Mouse (Mus musculus) CH12.LX (cell line): ENCODE data around the gene Vwce. TPM values are rescaled to one million over a fixed set of nuclear protein-coding genes. Genes with fewer than 3 reads are reported as not detected.

ENCODE experiments used
- DNase-seq: peaks from one replicate; pipeline ENCODE4 v3.0.0-alpha.2; 2013; ENCODE audit errors: extremely low read depth
- H3K27ac ChIP-seq: 2 replicates; pipeline ENCODE4 v1.5.1; 2012; ENCODE audit warnings: low read depth, mild to moderate bottlenecking, control low read depth, moderate library complexity; ENCODE audit not compliant: insufficient read depth
- H3K27me3 ChIP-seq: replicated peaks from 2 replicates; pipeline ENCODE3; 2012; ENCODE audit warnings: inconsistent platforms
- H3K36me3 ChIP-seq, 2 experiments: replicated peaks in 1 of 2; 2 replicates each; pipeline versions ENCODE3 to v1.6.1; 2012; ENCODE audit warnings: inconsistent platforms in 1 of 2, low read length in 1 of 2, mild to moderate bottlenecking in 1 of 2, mixed read lengths in 1 of 2, moderate library complexity in 1 of 2; ENCODE audit not compliant: control insufficient read depth in 1 of 2, insufficient read depth in 1 of 2
- H3K4me1 ChIP-seq, 2 experiments: 2 replicates each; pipeline ENCODE4 v1.6.1; 2012; ENCODE audit warnings: inconsistent platforms in 1 of 2, moderate library complexity in 1 of 2; ENCODE audit not compliant: insufficient read depth in 2 of 2, control insufficient read depth in 1 of 2
- H3K4me2 ChIP-seq: 2 replicates; pipeline ENCODE4 v1.6.1; 2012; ENCODE audit warnings: low read depth, mild to moderate bottlenecking, control low read depth; ENCODE audit not compliant: poor library complexity, insufficient read depth, severe bottlenecking
- H3K4me3 ChIP-seq, 3 experiments: fragments of 150-350 bp in 1 of 3; sonication (generic) in 1 of 3; replicated peaks in 1 of 3; 2 replicates each; pipeline versions ENCODE3 to v1.5.1; 2011 to 2012; ENCODE audit warnings: low read depth in 2 of 3, low read length in 2 of 3, mild to moderate bottlenecking in 2 of 3, moderate library complexity in 2 of 3, control low read depth in 1 of 3, improper control_type of control experiment in 1 of 3, inconsistent platforms in 1 of 3, mixed read lengths in 1 of 3; ENCODE audit not compliant: poor library complexity in 1 of 3
- H3K79me2 ChIP-seq: replicated peaks from 2 replicates; pipeline ENCODE4 v1.6.1; 2012; ENCODE audit warnings: mild to moderate bottlenecking, moderate library complexity; ENCODE audit not compliant: control insufficient read depth, poor library complexity, insufficient read depth, severe bottlenecking; ENCODE audit errors: extremely low read depth
- H3K9ac ChIP-seq: 2 replicates; pipeline ENCODE4 v1.6.1; 2012; ENCODE audit warnings: low read depth, mild to moderate bottlenecking, control low read depth, moderate library complexity; ENCODE audit not compliant: insufficient read depth
- H3K9me3 ChIP-seq: replicated peaks from 2 replicates; pipeline ENCODE3; 2012; ENCODE audit warnings: low read length, inconsistent platforms, mixed read lengths
- BHLHE40 ChIP-seq: IDR thresholded peaks from 2 replicates; pipeline ENCODE4 v1.6.1; 2011; ENCODE audit warnings: mild to moderate bottlenecking, low read depth, low read length, improper control_type of control experiment
- CTCF ChIP-seq, 2 experiments: IDR thresholded peaks in 1 of 2; conservative IDR thresholded peaks in 1 of 2; 2 replicates each; pipeline ENCODE4 v1.5.1; 2011 to 2012; ENCODE audit warnings: low read depth in 2 of 2, low read length in 2 of 2, improper control_type of control experiment in 1 of 2, inconsistent platforms in 1 of 2, mild to moderate bottlenecking in 1 of 2, moderate library complexity in 1 of 2
- ELF1 ChIP-seq: IDR thresholded peaks from 2 replicates; pipeline ENCODE4 v1.6.1; 2014; ENCODE audit warnings: low read depth, mild to moderate bottlenecking, inconsistent platforms, low read length, improper control_type of control experiment
- EP300 ChIP-seq: IDR thresholded peaks from 2 replicates; pipeline ENCODE4 v1.6.1; 2011; ENCODE audit warnings: low read length, improper control_type of control experiment
- ETS1 ChIP-seq: conservative IDR thresholded peaks from 2 replicates; pipeline ENCODE4 v1.6.1; 2012; ENCODE audit warnings: low read depth, mild to moderate bottlenecking, inconsistent platforms, low read length, improper control_type of control experiment, moderate library complexity
- GABPA ChIP-seq: IDR thresholded peaks from 2 replicates; pipeline ENCODE4 v1.6.1; 2012; ENCODE audit warnings: low read depth, low read length, improper control_type of control experiment, inconsistent platforms; ENCODE audit not compliant: insufficient replicate concordance
- HCFC1 ChIP-seq: IDR thresholded peaks from 2 replicates; pipeline ENCODE4 v1.6.1; 2012; ENCODE audit warnings: low read depth, mild to moderate bottlenecking, inconsistent platforms, low read length, improper control_type of control experiment
- IRF4 ChIP-seq: IDR thresholded peaks from 2 replicates; pipeline ENCODE4 v1.6.1; 2014; ENCODE audit warnings: low read depth, mild to moderate bottlenecking, inconsistent platforms, low read length, improper control_type of control experiment
- JUN ChIP-seq: IDR thresholded peaks from 2 replicates; pipeline ENCODE4 v1.6.1; 2011; ENCODE audit warnings: low read depth, mild to moderate bottlenecking, low read length, improper control_type of control experiment, moderate library complexity; ENCODE audit not compliant: insufficient read depth
- KAT2A ChIP-seq: IDR thresholded peaks from 2 replicates; pipeline ENCODE4 v1.6.1; 2012; ENCODE audit warnings: low read length, improper control_type of control experiment, inconsistent platforms; ENCODE audit not compliant: insufficient replicate concordance
- MAFK ChIP-seq: IDR thresholded peaks from 2 replicates; pipeline ENCODE4 v1.6.1; 2011; ENCODE audit warnings: low read length, improper control_type of control experiment; ENCODE audit not compliant: insufficient replicate concordance
- MYC ChIP-seq: IDR thresholded peaks from 2 replicates; pipeline ENCODE4 v1.6.1; 2011; ENCODE audit warnings: low read depth, mild to moderate bottlenecking, improper control_type of control experiment, low read length
- NRF1 ChIP-seq: IDR thresholded peaks from 2 replicates; pipeline ENCODE4 v1.6.1; 2014; ENCODE audit warnings: low read depth, mild to moderate bottlenecking, inconsistent platforms, low read length, improper control_type of control experiment, moderate library complexity
- PAX5 ChIP-seq: IDR thresholded peaks from 2 replicates; pipeline ENCODE4 v1.6.1; 2012; ENCODE audit warnings: low read length, inconsistent platforms, mixed read lengths
- POLR2A ChIP-seq: IDR thresholded peaks from 2 replicates; pipeline ENCODE4 v1.6.1; 2011; ENCODE audit warnings: low read depth, mild to moderate bottlenecking, improper control_type of control experiment, low read length
- RAD21 ChIP-seq: IDR thresholded peaks from 2 replicates; pipeline ENCODE4 v1.6.1; 2011; ENCODE audit warnings: low read depth, mild to moderate bottlenecking, low read length, improper control_type of control experiment, moderate library complexity
- SMC3 ChIP-seq: IDR thresholded peaks from 2 replicates; pipeline ENCODE4 v1.6.1; 2011; ENCODE audit warnings: low read depth, low read length, improper control_type of control experiment
- TBP ChIP-seq: conservative IDR thresholded peaks from 2 replicates; pipeline ENCODE4 v1.6.1; 2011; ENCODE audit warnings: low read depth, low read length, improper control_type of control experiment
- USF1 ChIP-seq: IDR thresholded peaks from 2 replicates; pipeline ENCODE4 v1.6.1; 2014; ENCODE audit warnings: low read depth, mild to moderate bottlenecking, inconsistent platforms, low read length, improper control_type of control experiment
- USF2 ChIP-seq: conservative IDR thresholded peaks from 2 replicates; pipeline ENCODE4 v1.6.1; 2011; ENCODE audit warnings: low read depth, low read length, improper control_type of control experiment
- dilution Hi-C: fragments of 300-500 bp; cut with MboI; formaldehyde crosslinking; loops from 2 replicates; pipeline ENCODE4 v1.14.3; 2020; ENCODE audit warnings: low sequenced_read_pairs; ENCODE audit not compliant: extremely low pct_unique_long_range_greater_than_20kb, extremely low pct_ligation_motif_present
- in situ Hi-C: fragments of 300-500 bp; cut with MboI; formaldehyde crosslinking; loops from 3 replicates; pipeline ENCODE4 v1.14.3; 2019; ENCODE audit warnings: low sequenced_read_pairs, low pct_ligation_motif_present, low pct_unique_long_range_greater_than_20kb, mixed read lengths
- polyA plus RNA-seq: library from polyadenylated mRNA; unstranded; fragments of >175 nt; gene quantifications from 2 replicates; pipeline ENCODE4 v1.2.1, GENCODE M21; 2012; ENCODE audit warnings: low read depth; ENCODE audit not compliant: insufficient read length
- total RNA-seq, 2 experiments: library from RNA; depleted of rRNA; stranded (reverse); fragments of 300-350 nt in 1 of 2; fragments of >200 nt in 1 of 2; gene quantifications; 2 replicates each; pipeline ENCODE4 v1.2.3; 2012 to 2014

Gene Vwce
- total and polyA plus RNA-seq, 3 experiments = 0.04 to 1.3 (median 0.13) TPM

- TF ChIP-seq HCFC1 (no peak), PAX5 (no peak), IRF4 (no peak), USF2 (no peak), GABPA (no peak), EP300 (no peak), KAT2A (no peak), ETS1 (no peak)
- TF ChIP-seq, all 38 proteins: peak for 0
- Histone ChIP-seq H3K79me2 (peaks cover 6% of the 10 kb centered on the region; the same call in 1 of the 2 replicates), H3K4me2 (no peak overlapping the region), H3K9ac (no peak overlapping the region), H3K27me3 (no peaks in the 10 kb centered on the region), H3K4me3 (no peak overlapping the region), H3K27ac (no peak overlapping the region), H3K4me1 (peaks cover 22 to 50% of the 10 kb centered on the region in 2 experiments), H3K36me3 (peaks cover 83 to 94% of the 10 kb centered on the region in 2 experiments), H3K9me3 (no peaks in the 10 kb centered on the region)
- in situ Hi-C loops (no loop called here), dilution Hi-C loops (no loop called here)
- DNase-seq = no peak
Measured at GRCm38 (mm10) chr19:10591659-10592377, 42.2 kb upstream of the Vwce start.

GRCm38 (mm10) chr19:10598188-10598587 lies 35.8 kb upstream of the Vwce start:
- peaks cover 48 to 77% of the 10 kb centered on the region in 2 experiments for H3K36me3 ChIP-seq
- peaks cover 7 to 42% of the 10 kb centered on the region in 2 experiments for H3K4me1 ChIP-seq
- dilution Hi-C loops = no loop called here

More at GRCm38 (mm10) chr19:10598188-10598587, 35.8 kb upstream of the Vwce start:
- in situ Hi-C loops = no loop called here
- peak; percentile 67 for DNase-seq
- Histone ChIP-seq H3K9me3 (no peaks in the 10 kb centered on the region), H3K27ac (no peak overlapping the region), H3K4me3 (no peak overlapping the region)
- TF ChIP-seq BHLHE40 (no peak), USF1 (no peak), MYC (peak; percentile 81; the same call in 1 of the 2 replicates), CTCF (conservative IDR thresholded peaks at IDR 0.05 in 1 of 2, IDR thresholded peaks at IDR 0.05 in 1 of 2; ENCODE audit: low read depth in 2 of 2, low read length in 2 of 2) (peak in 1 of 2 experiments; percentile 67; a peak in 3 of 4 replicates), JUN (no peak), EP300 (no peak), POLR2A (no peak), PAX5 (no peak), NRF1 (no peak), ELF1 (peak; percentile 52; the same call in 1 of the 2 replicates), SMC3 (peak; percentile 62), RAD21 (peak; percentile 58), TBP (no peak), MAFK (no peak)
- TF ChIP-seq, all 38 proteins: peak for 5
- H3K9ac ChIP-seq = no peak overlapping the region
- no peak overlapping the region for H3K4me2 ChIP-seq
- H3K79me2 ChIP-seq = no peaks in the 10 kb centered on the region
- no peaks in the 10 kb centered on the region for H3K27me3 ChIP-seq
